Mouse (Mus musculus) forebrain, embryonic 14.5 days (tissue): ENCODE measurements around the gene Tada2a. TPM values are rescaled to one million over a fixed set of nuclear protein-coding genes. Genes with fewer than 3 reads are reported as not detected.

Experiments
- ATAC-seq: fragments of 200-750 bp; cut with Nextera tagmentation; 2 replicates; pipeline ENCODE4 v1.8.0; 2017; ENCODE audit warnings: mild to moderate bottlenecking, moderate library complexity
- DNase-seq: peaks from one replicate; pipeline ENCODE4 v3.0.0-alpha.2; 2015; ENCODE audit warnings: low spot score
- H3K27ac ChIP-seq: fragments of 300-500 bp; sonication (generic); 2 replicates; pipeline ENCODE4 v1.5.1; 2014; ENCODE audit warnings: low read depth, mild to moderate bottlenecking, control low read depth, low read length, moderate library complexity
- H3K27me3 ChIP-seq: fragments of 300-500 bp; sonication (generic); replicated peaks from 2 replicates; pipeline ENCODE4 v1.6.1; 2014; ENCODE audit warnings: low read length, control low read depth, mixed read lengths; ENCODE audit not compliant: control insufficient read depth, insufficient read depth
- H3K36me3 ChIP-seq: fragments of 300-500 bp; sonication (generic); 2 replicates; pipeline ENCODE4 v1.6.1; 2014; ENCODE audit warnings: low read length, control low read depth; ENCODE audit not compliant: control insufficient read depth, insufficient read depth
- H3K4me1 ChIP-seq: fragments of 300-500 bp; sonication (generic); 2 replicates; pipeline ENCODE4 v1.6.1; 2014; ENCODE audit warnings: antibody characterized with exemption, low read length, control low read depth; ENCODE audit not compliant: control insufficient read depth, insufficient read depth
- H3K4me2 ChIP-seq: fragments of 300-500 bp; sonication (generic); 2 replicates; pipeline ENCODE4 v1.6.1; 2014; ENCODE audit warnings: mild to moderate bottlenecking, control low read depth, low read length
- H3K4me3 ChIP-seq: fragments of 300-500 bp; sonication (generic); 2 replicates; pipeline ENCODE4 v1.5.1; 2014; ENCODE audit warnings: low read depth, low read length, control low read depth
- H3K9ac ChIP-seq: fragments of 300-500 bp; sonication (generic); 2 replicates; pipeline ENCODE4 v1.6.1; 2014; ENCODE audit warnings: mild to moderate bottlenecking, low read length, control low read depth, moderate library complexity
- H3K9me3 ChIP-seq: fragments of 300-500 bp; sonication (generic); replicated peaks from 2 replicates; pipeline ENCODE4 v1.6.1; 2016; ENCODE audit warnings: low read length, control low read depth, mixed read lengths; ENCODE audit not compliant: control insufficient read depth
- WGBS: fragments of 180-500 bp; shearing (Covaris S2); extraction: QIAGEN DNeasy Blood & Tissue Kit; methylation state at CpG from one replicate; pipeline ENCODE4 v1.1.7; 2014; 5-methylcytosine and 5-hydroxymethylcytosine counted together
- polyA plus RNA-seq: library from polyadenylated mRNA; unstranded; fragments of >200 nt; fragmentation: Nextera tagmentation; extraction: Ambion mirVana; gene quantifications from 2 replicates; pipeline ENCODE4 v1.2.1, GENCODE M21; 2014

The Tada2a gene
- polyA plus RNA-seq, 1 experiment from 2014 or later = 34.1 TPM

DNA sequence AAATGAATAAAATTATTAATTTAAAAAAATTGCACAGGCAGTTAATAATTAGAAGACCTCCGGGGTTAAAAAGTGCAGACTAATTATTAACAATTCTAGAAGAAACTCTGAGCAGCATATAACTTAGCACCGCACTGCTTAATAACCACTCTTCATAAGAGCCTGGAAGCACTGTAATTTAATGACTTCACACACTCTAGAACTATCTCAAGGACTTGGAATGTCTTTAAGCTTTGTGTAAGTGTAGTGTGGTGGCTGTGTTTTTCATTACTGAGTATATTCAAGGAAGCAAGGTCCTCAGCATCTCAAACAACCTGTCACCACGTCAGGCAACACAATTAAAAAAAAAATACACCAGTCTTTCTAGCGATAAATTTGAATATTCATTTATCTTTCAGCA is 34.3 kb downstream of the Tada2a start:
- no peaks in the 10 kb centered on the region for H3K27me3 ChIP-seq
- H3K4me2 ChIP-seq = no peak overlapping the region
- no peak for DNase-seq
- 75% methylated on average over 4 of the region's 4 CpGs for WGBS
- ATAC-seq = no peak
- peaks cover 48% of the 10 kb centered on the region for H3K36me3 ChIP-seq
- H3K4me3 ChIP-seq = no peak overlapping the region
- no peak overlapping the region for H3K27ac ChIP-seq
- H3K9ac ChIP-seq = no peak overlapping the region
- H3K4me1 ChIP-seq = no peaks in the 10 kb centered on the region; the same call in 1 of the 2 replicates
- no peaks in the 10 kb centered on the region for H3K9me3 ChIP-seq

DNA sequence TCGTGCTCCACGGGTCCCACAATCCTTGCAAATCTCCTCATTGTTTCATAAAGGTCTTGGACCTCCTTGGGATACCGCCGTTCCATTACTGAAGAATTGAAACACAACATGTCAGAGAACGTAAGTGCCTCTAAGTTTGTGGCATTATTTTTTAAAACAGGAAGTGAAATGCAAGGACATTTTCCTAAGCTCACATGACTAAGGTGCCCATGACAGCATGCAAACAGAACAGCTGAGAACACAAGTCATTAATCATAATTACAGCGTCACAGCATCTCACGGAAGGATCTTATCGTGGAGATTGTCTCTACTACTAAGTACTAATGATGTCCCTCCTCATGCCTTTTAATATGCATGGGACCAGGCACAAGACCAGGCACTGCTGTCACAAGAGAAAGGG is 38.8 kb downstream of the Tada2a start:
- H3K27ac ChIP-seq = no peak overlapping the region
- no peak overlapping the region for H3K9ac ChIP-seq
- no peaks in the 10 kb centered on the region; the same call in 1 of the 2 replicates for H3K4me1 ChIP-seq
- H3K4me2 ChIP-seq = no peak overlapping the region
- WGBS = 91% methylated on average over 8 of the region's 8 CpGs
- no peaks in the 10 kb centered on the region for H3K9me3 ChIP-seq
- ATAC-seq = no peak
- H3K27me3 ChIP-seq = no peaks in the 10 kb centered on the region
- H3K4me3 ChIP-seq = no peak overlapping the region
- H3K36me3 ChIP-seq = peaks cover 57% of the 10 kb centered on the region
- no peak for DNase-seq

DNA sequence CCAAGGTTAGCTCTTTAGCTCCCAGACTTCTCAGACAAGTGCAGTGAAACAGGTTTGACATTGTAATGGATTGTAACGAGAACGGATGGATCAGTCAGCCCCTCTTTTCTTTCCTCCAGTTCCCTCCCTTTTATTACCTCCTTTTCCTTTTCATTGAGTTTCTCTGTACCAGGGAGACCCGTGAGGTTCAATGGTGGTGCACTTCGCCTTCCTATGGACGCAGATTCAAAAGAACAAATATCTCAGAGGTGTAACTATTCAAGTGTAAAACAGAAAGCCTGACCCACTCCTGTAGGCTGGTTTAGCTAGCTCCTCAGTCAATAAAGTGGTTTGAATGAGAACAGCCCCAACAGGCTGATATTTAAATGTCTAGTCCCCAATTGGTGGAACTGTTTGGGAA is 47.5 kb downstream of the Tada2a start:
- H3K4me2 ChIP-seq = no peak overlapping the region
- H3K27me3 ChIP-seq = no peaks in the 10 kb centered on the region
- H3K9me3 ChIP-seq = no peaks in the 10 kb centered on the region
- no peak overlapping the region for H3K4me3 ChIP-seq
- DNase-seq (no peak), ATAC-seq (no peak)
- H3K9ac ChIP-seq = no peak overlapping the region
- peaks cover 53% of the 10 kb centered on the region for H3K36me3 ChIP-seq
- H3K4me1 ChIP-seq = no peaks in the 10 kb centered on the region
- 81% methylated on average over 5 of the region's 5 CpGs for WGBS
- no peak overlapping the region for H3K27ac ChIP-seq

DNA sequence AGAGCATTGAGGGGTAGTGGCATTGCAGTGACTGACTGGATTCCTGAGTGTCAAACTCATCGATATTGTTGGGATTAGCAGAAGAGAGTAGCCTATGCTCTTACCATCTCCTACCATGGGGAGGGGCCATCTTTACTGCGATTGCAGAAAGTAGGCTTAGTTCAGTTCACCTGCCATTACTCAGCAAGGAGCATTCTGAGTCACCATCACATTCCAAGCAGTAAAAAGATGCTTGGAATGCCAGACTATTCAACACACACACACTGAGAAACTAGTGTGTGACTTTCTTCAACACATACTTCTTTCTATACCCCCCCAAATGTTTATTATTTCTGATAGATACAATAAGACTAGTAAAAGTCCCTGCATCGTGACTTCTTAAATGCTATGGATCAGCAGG is 49.1 kb downstream of the Tada2a start:
- 88% methylated on average over 3 of the region's 3 CpGs for WGBS
- Histone ChIP-seq H3K27ac (no peak overlapping the region), H3K4me2 (no peak overlapping the region), H3K9ac (no peak overlapping the region), H3K4me3 (no peak overlapping the region), H3K27me3 (no peaks in the 10 kb centered on the region), H3K9me3 (no peaks in the 10 kb centered on the region), H3K36me3 (peaks cover 45% of the 10 kb centered on the region), H3K4me1 (no peaks in the 10 kb centered on the region)
- ATAC-seq = no peak
- no peak for DNase-seq

DNA sequence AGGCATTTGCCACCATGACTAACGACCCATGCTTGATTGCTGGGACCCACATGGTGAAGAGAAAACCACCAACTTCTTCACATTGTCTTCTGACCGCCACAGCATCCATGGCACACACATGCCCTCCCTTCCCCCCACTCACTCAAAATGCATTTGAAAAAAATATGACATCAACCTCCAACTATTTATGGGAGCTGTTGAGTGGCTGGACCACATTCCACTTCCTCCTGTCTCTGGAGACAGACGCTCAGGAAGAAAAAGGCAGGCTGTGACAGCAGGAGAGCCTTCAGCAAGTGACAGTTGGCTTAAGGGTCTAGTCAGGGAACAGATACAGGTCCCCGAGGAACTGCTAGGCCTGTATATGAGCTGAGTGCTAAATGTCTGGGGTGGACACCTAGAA is 49.5 kb downstream of the Tada2a start:
- WGBS = 87% methylated on average over 4 of the region's 4 CpGs
- Histone ChIP-seq H3K9me3 (no peaks in the 10 kb centered on the region), H3K4me2 (no peak overlapping the region), H3K4me1 (no peaks in the 10 kb centered on the region), H3K27me3 (no peaks in the 10 kb centered on the region), H3K36me3 (peaks cover 44% of the 10 kb centered on the region), H3K9ac (no peak overlapping the region), H3K4me3 (no peak overlapping the region), H3K27ac (no peak overlapping the region)
- DNase-seq (no peak), ATAC-seq (no peak)

DNA sequence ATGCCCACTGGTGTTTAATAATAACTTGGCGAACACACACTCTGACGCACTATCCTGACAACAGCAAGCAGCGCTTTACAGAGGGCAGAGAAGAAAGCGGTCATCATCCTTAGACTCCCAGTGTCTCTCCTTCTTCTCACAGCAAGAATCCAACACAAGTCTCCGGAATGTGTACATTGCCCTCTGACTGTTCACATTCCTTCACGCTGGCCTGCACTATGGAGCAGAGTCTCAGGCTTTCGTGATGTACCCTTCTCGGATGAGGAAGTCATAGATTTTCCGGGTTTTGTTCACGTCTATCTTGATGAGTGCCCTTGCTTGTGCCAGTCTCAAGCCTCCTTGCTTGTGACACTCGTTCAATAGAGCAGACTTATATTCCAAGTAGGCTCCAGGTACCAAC is 50.0 kb downstream of the Tada2a start:
- no peak for ATAC-seq

DNA sequence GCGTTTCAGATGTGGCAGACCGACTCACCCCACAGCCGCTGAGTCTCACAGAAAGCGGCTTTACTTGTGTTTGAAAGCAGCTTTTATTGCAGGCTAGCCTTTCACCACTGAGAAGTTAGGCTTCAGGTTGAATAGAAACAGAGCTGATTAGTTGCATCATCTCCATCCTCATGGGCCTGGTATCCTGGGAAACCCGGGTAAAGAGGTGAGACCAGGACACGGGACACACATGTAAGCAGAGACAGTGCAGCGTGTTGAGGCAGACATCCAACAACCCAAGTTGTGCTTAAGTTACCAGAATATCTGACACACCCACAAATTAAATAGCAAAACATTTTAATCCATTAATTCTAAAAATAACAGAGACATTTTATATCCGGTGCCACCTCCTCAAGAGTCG is 50.8 kb downstream of the Tada2a start:
- Histone ChIP-seq H3K36me3 (peaks cover 34% of the 10 kb centered on the region), H3K4me2 (no peak overlapping the region), H3K4me3 (no peak overlapping the region), H3K4me1 (no peaks in the 10 kb centered on the region), H3K27ac (no peak overlapping the region), H3K9me3 (no peaks in the 10 kb centered on the region), H3K27me3 (no peaks in the 10 kb centered on the region), H3K9ac (no peak overlapping the region)
- ATAC-seq (no peak), DNase-seq (no peak)
- 69% methylated on average over 9 of the region's 9 CpGs for WGBS

More for the DNA sequence above, 50.0 kb downstream of the Tada2a start:
- Histone ChIP-seq H3K27me3 (no peaks in the 10 kb centered on the region), H3K4me3 (no peak overlapping the region), H3K36me3 (peaks cover 39% of the 10 kb centered on the region), H3K27ac (no peak overlapping the region), H3K4me1 (no peaks in the 10 kb centered on the region), H3K9ac (no peak overlapping the region), H3K4me2 (no peak overlapping the region), H3K9me3 (no peaks in the 10 kb centered on the region)
- no peak for DNase-seq
- 93% methylated on average over 11 of the region's 11 CpGs for WGBS

DNA sequence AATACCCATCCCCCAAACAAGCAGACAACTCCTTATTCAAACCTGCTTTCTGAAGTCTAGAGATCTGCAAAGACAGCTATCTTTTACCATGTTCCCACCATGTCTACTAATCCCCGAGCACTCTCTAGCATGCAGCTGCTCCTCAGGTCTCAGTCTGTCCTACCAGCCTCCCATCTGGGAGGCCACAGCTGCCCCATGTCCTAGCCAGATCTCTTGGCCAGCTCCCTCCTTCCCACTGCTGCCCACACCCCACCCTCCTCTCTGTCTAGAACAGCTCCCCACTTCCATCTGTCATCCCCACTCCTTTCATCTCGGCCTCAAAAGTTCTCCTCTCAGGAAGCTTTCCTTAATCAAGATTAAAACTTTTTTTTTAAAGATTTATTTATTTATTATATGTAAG is 52.4 kb downstream of the Tada2a start:
- DNase-seq = no peak
- WGBS = 71% methylated on average over 2 of the region's 2 CpGs

DNA sequence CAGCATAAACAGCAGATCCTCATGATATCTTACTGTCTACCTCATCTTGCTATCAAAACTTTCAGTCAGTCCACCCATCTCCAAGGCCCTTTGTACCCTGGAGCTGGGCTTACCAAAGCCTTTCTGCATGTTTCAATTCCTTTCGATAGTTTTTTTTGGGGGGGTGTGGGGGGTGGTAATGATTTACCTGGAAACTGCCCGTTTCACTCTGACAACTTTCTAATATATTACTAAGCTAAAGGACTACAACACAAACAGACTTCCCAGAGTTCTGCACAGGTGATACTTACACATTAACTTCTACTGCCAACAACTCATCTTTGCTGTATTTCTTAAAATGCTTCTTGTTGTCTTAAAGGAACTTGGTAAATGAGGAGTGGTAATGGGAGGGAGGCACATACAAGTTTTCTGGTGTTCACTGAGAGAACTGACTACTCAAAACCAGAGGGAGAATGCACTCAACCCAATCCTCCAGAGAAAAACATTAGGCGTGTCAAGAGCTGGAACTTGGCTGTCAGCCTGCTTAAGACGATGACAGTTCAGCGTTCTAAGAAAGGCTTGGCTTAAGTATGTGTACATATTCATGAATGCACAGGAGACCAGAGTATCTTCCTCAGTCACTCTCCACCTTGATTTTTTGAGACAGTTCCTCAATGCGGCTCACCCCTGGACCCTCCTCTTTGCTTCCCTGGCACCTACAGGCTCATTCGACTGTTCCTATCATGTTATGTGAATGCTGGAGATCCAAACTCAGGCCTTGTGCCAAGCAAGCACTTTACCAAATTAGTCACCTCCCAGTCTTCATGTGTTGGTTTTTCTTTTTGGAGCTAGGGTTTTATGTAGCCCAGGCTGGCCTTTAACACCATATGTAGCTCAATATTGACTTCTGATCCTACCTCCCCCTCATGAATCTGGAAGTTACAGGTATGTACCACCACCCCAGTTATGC is 55.3 kb downstream of the Tada2a start:
- no peak for DNase-seq
- no peaks in the 10 kb centered on the region for H3K4me1 ChIP-seq
- H3K4me3 ChIP-seq = no peak overlapping the region
- no peak overlapping the region for H3K27ac ChIP-seq
- H3K4me2 ChIP-seq = no peak overlapping the region
- H3K9me3 ChIP-seq = no peaks in the 10 kb centered on the region
- no peak overlapping the region for H3K9ac ChIP-seq
- peaks cover 8% of the 10 kb centered on the region; the same call in 1 of the 2 replicates for H3K36me3 ChIP-seq
- peaks cover 8% of the 10 kb centered on the region; the same call in 1 of the 2 replicates for H3K27me3 ChIP-seq
- ATAC-seq = no peak
- 72% methylated on average over 7 of the region's 7 CpGs for WGBS

More for the DNA sequence above, 52.4 kb downstream of the Tada2a start:
- Histone ChIP-seq H3K4me1 (no peaks in the 10 kb centered on the region), H3K27ac (no peak overlapping the region), H3K36me3 (peaks cover 22% of the 10 kb centered on the region), H3K9me3 (no peaks in the 10 kb centered on the region), H3K9ac (no peak overlapping the region), H3K27me3 (no peaks in the 10 kb centered on the region), H3K4me2 (no peak overlapping the region), H3K4me3 (no peak overlapping the region)
- no peak for ATAC-seq
